Mouse (Mus musculus) neural tube, embryonic 12.5 days (tissue): ENCODE measurements at regions not wholly inside any gene's neighbourhood (a gene's known extent, or its start where the extent isn't known, plus 50 kb on each side); places are given as distances from the start of the nearest gene placed in this dataset.

ENCODE experiments used
- ATAC-seq: fragments of 200-750 bp; cut with Nextera tagmentation; 2 replicates; pipeline ENCODE4 v1.8.0; 2017; ENCODE audit warnings: low read depth, mild to moderate bottlenecking, moderate TSS enrichment, moderate library complexity; ENCODE audit not compliant: low FRiP score
- H3K27ac ChIP-seq: fragments of 300-500 bp; sonication (generic); 2 replicates; pipeline ENCODE4 v1.5.1; 2016
- H3K27me3 ChIP-seq: fragments of 300-500 bp; sonication (generic); replicated peaks from 2 replicates; pipeline ENCODE4 v1.6.1; 2016; ENCODE audit warnings: mild to moderate bottlenecking
- H3K36me3 ChIP-seq: fragments of 300-500 bp; sonication (generic); 2 replicates; pipeline ENCODE4 v1.6.1; 2016; ENCODE audit warnings: mild to moderate bottlenecking
- H3K4me1 ChIP-seq: fragments of 300-500 bp; sonication (generic); 2 replicates; pipeline ENCODE4 v1.6.1; 2016
- H3K4me2 ChIP-seq: fragments of 300-500 bp; sonication (generic); replicated peaks from 2 replicates; pipeline ENCODE4 v1.6.1; 2016; ENCODE audit warnings: mild to moderate bottlenecking
- H3K4me3 ChIP-seq: fragments of 300-500 bp; sonication (generic); 2 replicates; pipeline ENCODE4 v1.5.1; 2016
- H3K9ac ChIP-seq: fragments of 300-500 bp; sonication (generic); 2 replicates; pipeline ENCODE4 v1.6.1; 2016; ENCODE audit warnings: mild to moderate bottlenecking
- H3K9me3 ChIP-seq: fragments of 300-500 bp; sonication (generic); 2 replicates; pipeline ENCODE4 v1.6.1; 2016; ENCODE audit warnings: mild to moderate bottlenecking
- WGBS: fragments of 180-500 bp; shearing (Covaris S2); methylation state at CpG from one replicate; pipeline ENCODE4 v1.1.7; 2016; 5-methylcytosine and 5-hydroxymethylcytosine counted together

GRCm38 (mm10) chr6:49590927-49591631, 195.7 kb downstream of the Stk31 start:
- H3K4me2 ChIP-seq: no peak overlapping the region
- no peaks in the 10 kb centered on the region for H3K4me1 ChIP-seq
- H3K9ac ChIP-seq: no peak overlapping the region
- H3K27ac ChIP-seq: no peak overlapping the region
- H3K36me3 ChIP-seq: no peaks in the 10 kb centered on the region
- WGBS: 81% methylated on average over 7 of the region's 7 CpGs
- H3K27me3 ChIP-seq: peaks cover 5% of the 10 kb centered on the region; the same call in 1 of the 2 replicates
- no peak overlapping the region for H3K4me3 ChIP-seq
- H3K9me3 ChIP-seq: no peaks in the 10 kb centered on the region
- no peak for ATAC-seq

GRCm38 (mm10) chr6:49591632-49592000, 196.2 kb downstream of the Stk31 start:
- H3K27ac ChIP-seq: no peak overlapping the region
- H3K36me3 ChIP-seq: no peaks in the 10 kb centered on the region
- WGBS: 95% methylated on average over 2 of the region's 2 CpGs
- H3K4me3 ChIP-seq: no peak overlapping the region
- no peaks in the 10 kb centered on the region for H3K4me1 ChIP-seq
- H3K27me3 ChIP-seq: peaks cover 8% of the 10 kb centered on the region; the same call in 1 of the 2 replicates
- ATAC-seq: no peak
- no peaks in the 10 kb centered on the region for H3K9me3 ChIP-seq
- no peak overlapping the region for H3K9ac ChIP-seq
- no peak overlapping the region for H3K4me2 ChIP-seq

GRCm38 (mm10) chr6:49592676-49593075, 197.3 kb downstream of the Stk31 start:
- no peaks in the 10 kb centered on the region for H3K4me1 ChIP-seq
- no peak for ATAC-seq
- H3K4me3 ChIP-seq: no peak overlapping the region
- H3K27me3 ChIP-seq: peaks cover 8% of the 10 kb centered on the region; the same call in 1 of the 2 replicates
- H3K4me2 ChIP-seq: no peak overlapping the region
- 91% methylated on average over 5 of the region's 5 CpGs for WGBS
- H3K27ac ChIP-seq: no peak overlapping the region
- H3K36me3 ChIP-seq: no peaks in the 10 kb centered on the region
- no peaks in the 10 kb centered on the region for H3K9me3 ChIP-seq
- H3K9ac ChIP-seq: no peak overlapping the region

GRCm38 (mm10) chr6:49603201-49603600, 207.8 kb downstream of the Stk31 start:
- no peak overlapping the region for H3K4me2 ChIP-seq
- H3K4me1 ChIP-seq: peaks cover 9% of the 10 kb centered on the region; the same call in 1 of the 2 replicates
- no peaks in the 10 kb centered on the region for H3K9me3 ChIP-seq
- no peak for ATAC-seq
- H3K36me3 ChIP-seq: no peaks in the 10 kb centered on the region
- H3K27ac ChIP-seq: no peak overlapping the region
- no peaks in the 10 kb centered on the region for H3K27me3 ChIP-seq
- H3K9ac ChIP-seq: no peak overlapping the region
- H3K4me3 ChIP-seq: no peak overlapping the region
- WGBS: 57% methylated on average over 1 of the region's 1 CpGs

GRCm38 (mm10) chr6:49603844-49604243, 208.4 kb downstream of the Stk31 start:
- Histone ChIP-seq H3K9ac (no peak overlapping the region), H3K4me3 (no peak overlapping the region), H3K36me3 (no peaks in the 10 kb centered on the region), H3K27me3 (no peaks in the 10 kb centered on the region), H3K4me1 (peaks cover 9% of the 10 kb centered on the region; the same call in 1 of the 2 replicates), H3K27ac (no peak overlapping the region), H3K4me2 (no peak overlapping the region), H3K9me3 (no peaks in the 10 kb centered on the region)
- WGBS: 27% methylated on average over 3 of the region's 3 CpGs
- ATAC-seq: no peak

- Histone ChIP-seq H3K4me3 (no peak overlapping the region), H3K36me3 (no peaks in the 10 kb centered on the region), H3K27ac (no peak overlapping the region), H3K9ac (no peak overlapping the region), H3K4me2 (no peak overlapping the region), H3K9me3 (no peaks in the 10 kb centered on the region), H3K27me3 (no peaks in the 10 kb centered on the region), H3K4me1 (peaks cover 9% of the 10 kb centered on the region; the same call in 1 of the 2 replicates)
- no peak for ATAC-seq
- 0% methylated on average over 1 of the region's 1 CpGs for WGBS
These were observed 210.6 kb downstream of the Stk31 start for GRCm38 (mm10) chr6:49606028-49606427.

- no peaks in the 10 kb centered on the region for H3K9me3 ChIP-seq
- no peaks in the 10 kb centered on the region for H3K36me3 ChIP-seq
- 25% methylated on average over 9 of the region's 9 CpGs for WGBS
- no peak overlapping the region for H3K4me2 ChIP-seq
- ATAC-seq: no peak
- peaks cover 9% of the 10 kb centered on the region; the same call in 1 of the 2 replicates for H3K4me1 ChIP-seq
- no peak overlapping the region for H3K9ac ChIP-seq
- H3K4me3 ChIP-seq: no peak overlapping the region
- no peak overlapping the region for H3K27ac ChIP-seq
- no peaks in the 10 kb centered on the region for H3K27me3 ChIP-seq
These were observed 211.3 kb downstream of the Stk31 start for GRCm38 (mm10) chr6:49606626-49607158.

- no peak overlapping the region for H3K4me3 ChIP-seq
- H3K27me3 ChIP-seq: no peaks in the 10 kb centered on the region
- H3K27ac ChIP-seq: no peak overlapping the region
- H3K9me3 ChIP-seq: no peaks in the 10 kb centered on the region
- H3K36me3 ChIP-seq: no peaks in the 10 kb centered on the region
- no peak overlapping the region for H3K4me2 ChIP-seq
- ATAC-seq: no peak
- no peak overlapping the region for H3K9ac ChIP-seq
- no peaks in the 10 kb centered on the region for H3K4me1 ChIP-seq
- 86% methylated on average over 2 of the region's 2 CpGs for WGBS
These were observed 198.4 kb upstream of the Npy start for GRCm38 (mm10) chr6:49624080-49624479.

- H3K9me3 ChIP-seq: no peaks in the 10 kb centered on the region
- H3K27ac ChIP-seq: no peak overlapping the region
- no peaks in the 10 kb centered on the region for H3K36me3 ChIP-seq
- no peak overlapping the region for H3K9ac ChIP-seq
- H3K4me2 ChIP-seq: no peak overlapping the region
- 91% methylated on average over 5 of the region's 5 CpGs for WGBS
- H3K4me1 ChIP-seq: no peaks in the 10 kb centered on the region
- H3K4me3 ChIP-seq: no peak overlapping the region
- no peak for ATAC-seq
- no peaks in the 10 kb centered on the region for H3K27me3 ChIP-seq
These were observed 197.9 kb upstream of the Npy start for GRCm38 (mm10) chr6:49624564-49624963.

GRCm38 (mm10) chr6:49633470-49634095, 188.9 kb upstream of the Npy start:
- WGBS: 61% methylated on average over 5 of the region's 5 CpGs
- no peak overlapping the region for H3K4me3 ChIP-seq
- no peaks in the 10 kb centered on the region for H3K36me3 ChIP-seq
- no peaks in the 10 kb centered on the region for H3K9me3 ChIP-seq
- H3K27ac ChIP-seq: no peak overlapping the region
- no peaks in the 10 kb centered on the region for H3K4me1 ChIP-seq
- H3K9ac ChIP-seq: no peak overlapping the region
- no peak for ATAC-seq
- no peaks in the 10 kb centered on the region for H3K27me3 ChIP-seq
- H3K4me2 ChIP-seq: no peak overlapping the region

GRCm38 (mm10) chr6:49637654-49638053, 184.9 kb upstream of the Npy start:
- H3K4me1 ChIP-seq: no peaks in the 10 kb centered on the region
- WGBS: 86% methylated on average over 2 of the region's 2 CpGs
- ATAC-seq: no peak
- H3K4me3 ChIP-seq: no peak overlapping the region
- H3K27me3 ChIP-seq: no peaks in the 10 kb centered on the region
- no peak overlapping the region for H3K9ac ChIP-seq
- no peaks in the 10 kb centered on the region for H3K36me3 ChIP-seq
- no peak overlapping the region for H3K27ac ChIP-seq
- no peak overlapping the region for H3K4me2 ChIP-seq
- H3K9me3 ChIP-seq: no peaks in the 10 kb centered on the region

GRCm38 (mm10) chr6:49641256-49641655, 181.3 kb upstream of the Npy start:
- H3K36me3 ChIP-seq: no peaks in the 10 kb centered on the region
- no peak for ATAC-seq
- no peak overlapping the region for H3K9ac ChIP-seq
- H3K4me2 ChIP-seq: no peak overlapping the region
- H3K27ac ChIP-seq: no peak overlapping the region
- H3K27me3 ChIP-seq: no peaks in the 10 kb centered on the region
- WGBS: 88% methylated on average over 5 of the region's 5 CpGs
- H3K4me3 ChIP-seq: no peak overlapping the region
- no peaks in the 10 kb centered on the region for H3K4me1 ChIP-seq
- no peaks in the 10 kb centered on the region for H3K9me3 ChIP-seq
